Mouse (Mus musculus) neural tube, embryonic 13.5 days (tissue): Measurements from ENCODE around the gene Pde5a. TPM values are rescaled to one million over a fixed set of nuclear protein-coding genes. Genes with fewer than 3 reads are reported as not detected.

Source experiments
- ATAC-seq: fragments of 200-750 bp; cut with Nextera tagmentation; 2 replicates; pipeline ENCODE4 v1.8.0; 2017; ENCODE audit warnings: low read depth, mild to moderate bottlenecking, moderate TSS enrichment, moderate library complexity
- H3K27ac ChIP-seq: fragments of 300-500 bp; sonication (generic); replicated peaks from 2 replicates; pipeline ENCODE4 v1.5.1; 2015; ENCODE audit warnings: moderate library complexity, mild to moderate bottlenecking, inconsistent platforms
- H3K27me3 ChIP-seq: fragments of 300-500 bp; sonication (generic); 2 replicates; pipeline ENCODE4 v1.6.1; 2015; ENCODE audit warnings: mild to moderate bottlenecking, inconsistent platforms
- H3K36me3 ChIP-seq: fragments of 300-500 bp; sonication (generic); 2 replicates; pipeline ENCODE4 v1.6.1; 2015; ENCODE audit warnings: mild to moderate bottlenecking, inconsistent platforms
- H3K4me1 ChIP-seq: fragments of 300-500 bp; sonication (generic); replicated peaks from 2 replicates; pipeline ENCODE4 v1.6.1; 2015; ENCODE audit warnings: inconsistent platforms
- H3K4me2 ChIP-seq: fragments of 300-500 bp; sonication (generic); 2 replicates; pipeline ENCODE4 v1.6.1; 2015; ENCODE audit warnings: inconsistent platforms, mild to moderate bottlenecking, moderate library complexity
- H3K4me3 ChIP-seq: fragments of 300-500 bp; sonication (generic); 2 replicates; pipeline ENCODE4 v1.5.1; 2015; ENCODE audit warnings: mild to moderate bottlenecking, inconsistent platforms
- H3K9ac ChIP-seq: fragments of 300-500 bp; sonication (generic); 2 replicates; pipeline ENCODE4 v1.6.1; 2015; ENCODE audit warnings: moderate library complexity, mild to moderate bottlenecking, inconsistent platforms
- H3K9me3 ChIP-seq: fragments of 300-500 bp; sonication (generic); 2 replicates; pipeline ENCODE4 v1.6.1; 2016; ENCODE audit warnings: inconsistent platforms
- WGBS: fragments of 180-500 bp; shearing (Covaris S2); methylation state at CpG from one replicate; pipeline ENCODE4 v1.1.7; 2015; 5-methylcytosine and 5-hydroxymethylcytosine counted together
- polyA plus RNA-seq: library from polyadenylated mRNA; unstranded; fragments of >200 nt; fragmentation: Nextera tagmentation; extraction: Ambion mirVana; gene quantifications from 2 replicates; pipeline ENCODE4 v1.2.1, GENCODE M21; 2015

The Pde5a gene
- polyA plus RNA-seq, 1 experiment from 2014 or later, result 1.7 TPM

- no peaks in the 10 kb centered on the region for H3K9me3 ChIP-seq
- no peak for ATAC-seq
- 77% methylated on average over 6 of the region's 6 CpGs for WGBS
- no peaks in the 10 kb centered on the region for H3K27me3 ChIP-seq
- H3K4me2 ChIP-seq, result no peak overlapping the region
- H3K4me1 ChIP-seq, result no peaks in the 10 kb centered on the region
- no peaks in the 10 kb centered on the region; the same call in 1 of the 2 replicates for H3K36me3 ChIP-seq
- H3K9ac ChIP-seq, result no peak overlapping the region
- no peak overlapping the region for H3K27ac ChIP-seq
- no peak overlapping the region for H3K4me3 ChIP-seq
These were observed 52.7 kb downstream of the Pde5a start for GRCm38 (mm10) chr3:122781417-122781816.

GRCm38 (mm10) chr3:122784245-122784644 is 55.5 kb downstream of the Pde5a start:
- no peaks in the 10 kb centered on the region for H3K27me3 ChIP-seq
- H3K36me3 ChIP-seq, result no peaks in the 10 kb centered on the region
- no peak for ATAC-seq
- H3K9ac ChIP-seq, result no peak overlapping the region
- H3K9me3 ChIP-seq, result no peaks in the 10 kb centered on the region
- no peak overlapping the region for H3K27ac ChIP-seq
- WGBS, result 87% methylated on average over 1 of the region's 1 CpGs
- H3K4me3 ChIP-seq, result no peak overlapping the region
- no peak overlapping the region for H3K4me2 ChIP-seq
- H3K4me1 ChIP-seq, result no peaks in the 10 kb centered on the region

GRCm38 (mm10) chr3:122788314-122788713 is 59.6 kb downstream of the Pde5a start:
- Histone ChIP-seq H3K4me3 (no peak overlapping the region), H3K36me3 (0 out of 2 replicates have a peak, but pooled peaks cover 3% of the 10 kb centered on the region), H3K9ac (no peak overlapping the region), H3K27me3 (no peaks in the 10 kb centered on the region), H3K27ac (no peak overlapping the region), H3K4me1 (no peaks in the 10 kb centered on the region), H3K4me2 (no peak overlapping the region), H3K9me3 (0 out of 2 replicates have a peak, but pooled peaks cover 3% of the 10 kb centered on the region)
- WGBS, result 86% methylated on average over 9 of the region's 9 CpGs
- no peak for ATAC-seq

- no peak for ATAC-seq
- no peak overlapping the region for H3K4me3 ChIP-seq
- H3K4me2 ChIP-seq, result no peak overlapping the region
- H3K9me3 ChIP-seq, result 0 out of 2 replicates have a peak, but pooled peaks cover 3% of the 10 kb centered on the region
- no peak overlapping the region for H3K9ac ChIP-seq
- WGBS, result 94% methylated on average over 6 of the region's 6 CpGs
- no peaks in the 10 kb centered on the region for H3K27me3 ChIP-seq
- 0 out of 2 replicates have a peak, but pooled peaks cover 3% of the 10 kb centered on the region for H3K36me3 ChIP-seq
- H3K27ac ChIP-seq, result no peak overlapping the region
- H3K4me1 ChIP-seq, result no peaks in the 10 kb centered on the region
These were observed 60.8 kb downstream of the Pde5a start for GRCm38 (mm10) chr3:122789544-122789943.

GRCm38 (mm10) chr3:122800050-122800449 is 71.3 kb downstream of the Pde5a start:
- ATAC-seq, result no peak
- H3K9me3 ChIP-seq, result no peaks in the 10 kb centered on the region
- H3K9ac ChIP-seq, result no peak overlapping the region
- H3K27me3 ChIP-seq, result no peaks in the 10 kb centered on the region
- no peak overlapping the region for H3K4me3 ChIP-seq
- H3K27ac ChIP-seq, result peak overlapping the region; percentile 52; the same call in 1 of the 2 replicates
- no peaks in the 10 kb centered on the region for H3K36me3 ChIP-seq
- WGBS, result 64% methylated on average over 6 of the region's 6 CpGs
- no peak overlapping the region for H3K4me2 ChIP-seq
- peaks cover 31% of the 10 kb centered on the region for H3K4me1 ChIP-seq

- H3K9ac ChIP-seq, result no peak overlapping the region
- 45% methylated on average over 10 of the region's 10 CpGs for WGBS
These were observed 72.0 kb downstream of the Pde5a start for GRCm38 (mm10) chr3:122800553-122801435.

GRCm38 (mm10) chr3:122801436-122802221 is 72.9 kb downstream of the Pde5a start:
- peak overlapping the region; percentile 52 for H3K27ac ChIP-seq
- no peak for ATAC-seq
- 73% methylated on average over 15 of the region's 15 CpGs for WGBS
- no peaks in the 10 kb centered on the region for H3K27me3 ChIP-seq
- no peak overlapping the region for H3K4me3 ChIP-seq
- no peak overlapping the region for H3K4me2 ChIP-seq
- H3K9ac ChIP-seq, result peak overlapping the region; percentile 47; the same call in 1 of the 2 replicates
- no peaks in the 10 kb centered on the region for H3K36me3 ChIP-seq
- H3K9me3 ChIP-seq, result no peaks in the 10 kb centered on the region
- peaks cover 31% of the 10 kb centered on the region for H3K4me1 ChIP-seq

More at GRCm38 (mm10) chr3:122800553-122801435, 72.0 kb downstream of the Pde5a start:
- Histone ChIP-seq H3K4me3 (no peak overlapping the region), H3K4me1 (peaks cover 31% of the 10 kb centered on the region), H3K36me3 (no peaks in the 10 kb centered on the region), H3K9me3 (no peaks in the 10 kb centered on the region), H3K4me2 (no peak overlapping the region), H3K27me3 (no peaks in the 10 kb centered on the region), H3K27ac (peak overlapping the region; percentile 52)
- ATAC-seq, result peak; percentile 72; the same call in 1 of the 2 replicates

- no peak overlapping the region for H3K9ac ChIP-seq
- H3K4me3 ChIP-seq, result no peak overlapping the region
- H3K9me3 ChIP-seq, result no peaks in the 10 kb centered on the region
- no peaks in the 10 kb centered on the region for H3K36me3 ChIP-seq
- H3K4me1 ChIP-seq, result peaks cover 6% of the 10 kb centered on the region; the same call in 1 of the 2 replicates
- no peak overlapping the region for H3K27ac ChIP-seq
- no peak for ATAC-seq
- H3K27me3 ChIP-seq, result no peaks in the 10 kb centered on the region
- H3K4me2 ChIP-seq, result no peak overlapping the region
- 80% methylated on average over 8 of the region's 8 CpGs for WGBS
These were observed 78.6 kb downstream of the Pde5a start for GRCm38 (mm10) chr3:122807313-122807712.

- no peaks in the 10 kb centered on the region for H3K4me1 ChIP-seq
- WGBS, result 95% methylated on average over 2 of the region's 2 CpGs
- no peaks in the 10 kb centered on the region for H3K9me3 ChIP-seq
- no peak for ATAC-seq
- no peak overlapping the region for H3K9ac ChIP-seq
- H3K27me3 ChIP-seq, result no peaks in the 10 kb centered on the region
- H3K4me3 ChIP-seq, result no peak overlapping the region
- H3K4me2 ChIP-seq, result no peak overlapping the region
- no peak overlapping the region for H3K27ac ChIP-seq
- H3K36me3 ChIP-seq, result no peaks in the 10 kb centered on the region
These were observed 81.5 kb downstream of the Pde5a start for GRCm38 (mm10) chr3:122810090-122810863.

- Histone ChIP-seq H3K4me1 (no peaks in the 10 kb centered on the region), H3K4me3 (no peak overlapping the region), H3K4me2 (no peak overlapping the region), H3K27me3 (no peaks in the 10 kb centered on the region), H3K36me3 (no peaks in the 10 kb centered on the region), H3K9me3 (no peaks in the 10 kb centered on the region), H3K9ac (no peak overlapping the region), H3K27ac (no peak overlapping the region)
- 92% methylated on average over 5 of the region's 5 CpGs for WGBS
- no peak for ATAC-seq
These were observed 82.2 kb downstream of the Pde5a start for GRCm38 (mm10) chr3:122810986-122811385.

- WGBS, result 74% methylated on average over 4 of the region's 4 CpGs
- no peaks in the 10 kb centered on the region for H3K4me1 ChIP-seq
- no peak overlapping the region for H3K27ac ChIP-seq
- no peak overlapping the region for H3K4me3 ChIP-seq
- H3K9me3 ChIP-seq, result no peaks in the 10 kb centered on the region
- ATAC-seq, result no peak
- no peaks in the 10 kb centered on the region for H3K27me3 ChIP-seq
- H3K36me3 ChIP-seq, result no peaks in the 10 kb centered on the region
- no peak overlapping the region for H3K4me2 ChIP-seq
- no peak overlapping the region for H3K9ac ChIP-seq
These were observed 85.8 kb downstream of the Pde5a start for GRCm38 (mm10) chr3:122814531-122814930.
